Mouse (Mus musculus): Measurements from ENCODE around the gene Rhox3a. TPM values are rescaled to one million over a fixed set of nuclear protein-coding genes. Genes with fewer than 3 reads are reported as not detected.
"Not testable (repeated sequence)": the region's sequence is repeated elsewhere in the genome, so short reads cannot be mapped to it uniquely, and the experiment has no call there.

The Rhox3a gene
- not detected in 2 replicates for polyA plus RNA-seq (2012; ENCODE audit: insufficient read depth, insufficient read length, low replicate concordance, missing spikeins)

GRCm38 (mm10) chrX:37249619-37250018 is at the start of gene Rhox3a:
Rhox3a (plus strand) TSS chrX:37249919.
- H3K4me1 ChIP-seq (ENCODE audit: control insufficient read depth, insufficient read depth, low read length); H3K27ac ChIP-seq (ENCODE audit: insufficient read depth, low read depth, low read length); H3K4me3 ChIP-seq (ENCODE audit: insufficient read depth, low read depth, low read length): not testable (repeated sequence)
- WGBS = 100% methylated on average over 1 of the region's 3 CpGs

GRCm38 (mm10) chrX:37210941-37211340 is 38.8 kb upstream of the Rhox3a start, which contains the start of gene Gm9:
Gm9 (minus strand) TSS chrX:37211041.
- 85% methylated on average over 10 of the region's 10 CpGs for WGBS
- Histone ChIP-seq H3K4me1 (ENCODE audit: control insufficient read depth, insufficient read depth, low read length) (no peaks in the 10 kb centered on the region), H3K4me3 (ENCODE audit: insufficient read depth, low read depth, low read length) (no peak within 1 kb of the TSS), H3K27ac (ENCODE audit: insufficient read depth, low read depth, low read length) (no peak within 1 kb of the TSS)
- TF ChIP-seq POLR2A (IDR thresholded peaks at IDR 0.05; ENCODE audit: insufficient read depth, low read depth, low read length) (no peak), CTCF (IDR thresholded peaks at IDR 0.05; ENCODE audit: insufficient read depth, low read depth, low read length) (no peak)

DNA sequence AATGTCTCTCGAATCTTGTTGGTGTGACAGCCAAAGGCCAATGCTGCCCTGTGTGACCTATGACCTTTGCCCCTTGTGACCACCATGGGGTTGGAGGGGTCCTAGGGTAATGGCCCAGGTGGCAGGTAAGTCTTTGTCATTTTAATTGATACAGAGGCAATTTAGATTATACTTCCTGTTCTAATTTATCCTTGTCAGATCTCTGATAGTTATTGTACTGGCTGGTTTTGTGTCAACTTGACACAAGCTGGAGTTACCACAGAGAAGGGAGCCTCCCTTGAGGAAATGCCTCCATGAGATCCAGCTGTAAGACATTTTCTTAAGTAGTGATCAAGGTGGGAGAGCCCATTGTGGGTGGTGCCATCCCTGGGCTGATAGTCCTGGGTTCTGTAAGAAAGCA is 27.6 kb upstream of the Rhox3a start, which contains the start of gene Rhox1:
TSS of gene Rhox1 (minus strand) at position 101 of the 400 bp plus-strand sequence.
- not testable (repeated sequence) for H3K4me3 ChIP-seq (ENCODE audit: insufficient read depth, low read depth, low read length); H3K4me1 ChIP-seq (ENCODE audit: control insufficient read depth, insufficient read depth, low read length); H3K27ac ChIP-seq (ENCODE audit: insufficient read depth, low read depth, low read length)
- WGBS = 91% methylated on average over 1 of the region's 1 CpGs

- WGBS = no CpG with 5 or more reads among the region's 9 CpGs
- H3K4me1 ChIP-seq (ENCODE audit: control insufficient read depth, insufficient read depth, low read length); H3K27ac ChIP-seq (ENCODE audit: insufficient read depth, low read depth, low read length); H3K4me3 ChIP-seq (ENCODE audit: insufficient read depth, low read depth, low read length): not testable (repeated sequence)
Measured at GRCm38 (mm10) chrX:37244676-37245075, 5.0 kb upstream of the Rhox3a start, which contains the start of gene Rhox2a. Rhox2a (plus strand) TSS chrX:37244976.

- H3K4me1 ChIP-seq (ENCODE audit: control insufficient read depth, insufficient read depth, low read length); H3K4me3 ChIP-seq (ENCODE audit: insufficient read depth, low read depth, low read length); H3K27ac ChIP-seq (ENCODE audit: insufficient read depth, low read depth, low read length): not testable (repeated sequence)
- 100% methylated on average over 11 of the region's 19 CpGs for WGBS
Measured at GRCm38 (mm10) chrX:37265038-37265437, 15.3 kb downstream of the Rhox3a start, which contains the start of gene Rhox4a. Rhox4a (plus strand) TSS chrX:37265338.

Other genes starting within 250 kb of the Rhox3a start
- gene Sowahd, start 201.1 kb upstream of the Rhox3a start, polyA plus RNA-seq (2012; ENCODE audit: insufficient read depth, insufficient read length, low replicate concordance, missing spikeins) = not detected in 2 replicates
- gene Rpl39, start 164.5 kb upstream of the Rhox3a start, polyA plus RNA-seq (2012; ENCODE audit: insufficient read depth, insufficient read length, low replicate concordance, missing spikeins) = not detected in 2 replicates
- gene Upf3b, start 139.6 kb upstream of the Rhox3a start, polyA plus RNA-seq (2012; ENCODE audit: insufficient read depth, insufficient read length, low replicate concordance, missing spikeins) = not detected in 2 replicates
- gene Nkap, start 123.1 kb upstream of the Rhox3a start, polyA plus RNA-seq (2012; ENCODE audit: insufficient read depth, insufficient read length, low replicate concordance, missing spikeins) = not detected in 2 replicates
- gene Akap14, start 81.1 kb upstream of the Rhox3a start, polyA plus RNA-seq (2012; ENCODE audit: insufficient read depth, insufficient read length, low replicate concordance, missing spikeins) = not detected in 2 replicates
- gene Ndufa1, start 58.8 kb upstream of the Rhox3a start, polyA plus RNA-seq (2012; ENCODE audit: insufficient read depth, insufficient read length, low replicate concordance, missing spikeins) = not detected in 2 replicates
- gene Rnf113a1, start 58.7 kb upstream of the Rhox3a start, polyA plus RNA-seq (2012; ENCODE audit: insufficient read depth, insufficient read length, low replicate concordance, missing spikeins) = not detected in 2 replicates
- gene Gm9, start 38.9 kb upstream of the Rhox3a start, polyA plus RNA-seq (2012; ENCODE audit: insufficient read depth, insufficient read length, low replicate concordance, missing spikeins) = not detected in 2 replicates
- gene Rhox1, start 27.7 kb upstream of the Rhox3a start, polyA plus RNA-seq (2012; ENCODE audit: insufficient read depth, insufficient read length, low replicate concordance, missing spikeins) = not detected in 2 replicates
- gene Rhox2a, start 4.9 kb upstream of the Rhox3a start, polyA plus RNA-seq (2012; ENCODE audit: insufficient read depth, insufficient read length, low replicate concordance, missing spikeins) = not detected in 2 replicates
- not detected in 2 replicates for gene Rhox4a, start 15.4 kb downstream of the Rhox3a start, polyA plus RNA-seq (2012; ENCODE audit: insufficient read depth, insufficient read length, low replicate concordance, missing spikeins)
- gene Rhox3a2, start 130.1 kb downstream of the Rhox3a start, polyA plus RNA-seq (2012; ENCODE audit: insufficient read depth, insufficient read length, low replicate concordance, missing spikeins) = not detected in 2 replicates
- gene Rhox4a2, start 140.9 kb downstream of the Rhox3a start, polyA plus RNA-seq (2012; ENCODE audit: insufficient read depth, insufficient read length, low replicate concordance, missing spikeins) = not detected in 2 replicates
- not detected in 2 replicates for gene Rhox2b, start 162.1 kb downstream of the Rhox3a start, polyA plus RNA-seq (2012; ENCODE audit: insufficient read depth, insufficient read length, low replicate concordance, missing spikeins)
- not detected in 2 replicates for gene Rhox4b, start 182.6 kb downstream of the Rhox3a start, polyA plus RNA-seq (2012; ENCODE audit: insufficient read depth, insufficient read length, low replicate concordance, missing spikeins)
- gene Rhox2c, start 203.8 kb downstream of the Rhox3a start, polyA plus RNA-seq (2012; ENCODE audit: insufficient read depth, insufficient read length, low replicate concordance, missing spikeins) = not detected in 2 replicates
- gene Rhox3c, start 208.7 kb downstream of the Rhox3a start, polyA plus RNA-seq (2012; ENCODE audit: insufficient read depth, insufficient read length, low replicate concordance, missing spikeins) = not detected in 2 replicates
- gene Rhox4c, start 230.4 kb downstream of the Rhox3a start, polyA plus RNA-seq (2012; ENCODE audit: insufficient read depth, insufficient read length, low replicate concordance, missing spikeins) = not detected in 2 replicates
- gene Rhox2d, start 243.5 kb downstream of the Rhox3a start, polyA plus RNA-seq (2012; ENCODE audit: insufficient read depth, insufficient read length, low replicate concordance, missing spikeins) = not detected in 2 replicates

Measured in olfactory bulb, adult 2 months (tissue).